Mouse (Mus musculus) hindbrain, embryonic 14.5 days (tissue): ENCODE measurements around the gene Impad1. TPM values are rescaled to one million over a fixed set of nuclear protein-coding genes. Genes with fewer than 3 reads are reported as not detected.
A peak's percentile ranks its signal among the peaks of the same experiment; 100 is the strongest.

Source experiments
- ATAC-seq: fragments of 200-750 bp; cut with Nextera tagmentation; 2 replicates; pipeline ENCODE4 v1.8.0; 2017; ENCODE audit warnings: moderate number of reproducible peaks, mild to moderate bottlenecking, moderate TSS enrichment, moderate library complexity; ENCODE audit not compliant: low FRiP score
- DNase-seq: peaks from one replicate; pipeline ENCODE4 v3.0.0-alpha.2; 2015; ENCODE audit warnings: low spot score
- H3K27ac ChIP-seq: fragments of 300-500 bp; sonication (generic); 2 replicates; pipeline ENCODE4 v1.5.1; 2014; ENCODE audit warnings: mild to moderate bottlenecking, moderate library complexity
- H3K27me3 ChIP-seq: fragments of 300-500 bp; sonication (generic); 2 replicates; pipeline ENCODE4 v1.6.1; 2014; ENCODE audit warnings: mild to moderate bottlenecking, low read length, mixed read lengths; ENCODE audit not compliant: control insufficient read depth, insufficient read depth
- H3K36me3 ChIP-seq: fragments of 300-500 bp; sonication (generic); replicated peaks from 2 replicates; pipeline ENCODE4 v1.6.1; 2014; ENCODE audit not compliant: control insufficient read depth, insufficient read depth
- H3K4me1 ChIP-seq: fragments of 300-500 bp; sonication (generic); replicated peaks from 2 replicates; pipeline ENCODE4 v1.6.1; 2014; ENCODE audit warnings: antibody characterized with exemption, low read length, mixed read lengths; ENCODE audit not compliant: control insufficient read depth, insufficient read depth
- H3K4me2 ChIP-seq: fragments of 300-500 bp; sonication (generic); replicated peaks from 2 replicates; pipeline ENCODE4 v1.6.1; 2014; ENCODE audit warnings: mild to moderate bottlenecking, moderate library complexity
- H3K4me3 ChIP-seq: fragments of 300-500 bp; sonication (generic); replicated peaks from 2 replicates; pipeline ENCODE4 v1.5.1; 2014; ENCODE audit warnings: mild to moderate bottlenecking, low read length
- H3K9ac ChIP-seq: fragments of 300-500 bp; sonication (generic); 2 replicates; pipeline ENCODE4 v1.6.1; 2014
- H3K9me3 ChIP-seq: fragments of 300-500 bp; sonication (generic); 2 replicates; pipeline ENCODE4 v1.6.1; 2016; ENCODE audit warnings: low read length; ENCODE audit not compliant: control insufficient read depth
- WGBS: fragments of 180-500 bp; shearing (Covaris S2); extraction: QIAGEN DNeasy Blood & Tissue Kit; methylation state at CpG from one replicate; pipeline ENCODE4 v1.1.7; 2014; 5-methylcytosine and 5-hydroxymethylcytosine counted together
- polyA plus RNA-seq: library from polyadenylated mRNA; unstranded; fragments of >200 nt; fragmentation: Nextera tagmentation; extraction: Ambion mirVana; gene quantifications from 2 replicates; pipeline ENCODE4 v1.2.1, GENCODE M21; 2014

Impad1 gene
- polyA plus RNA-seq, 1 experiment from 2014 or later = 55.6 TPM

DNA sequence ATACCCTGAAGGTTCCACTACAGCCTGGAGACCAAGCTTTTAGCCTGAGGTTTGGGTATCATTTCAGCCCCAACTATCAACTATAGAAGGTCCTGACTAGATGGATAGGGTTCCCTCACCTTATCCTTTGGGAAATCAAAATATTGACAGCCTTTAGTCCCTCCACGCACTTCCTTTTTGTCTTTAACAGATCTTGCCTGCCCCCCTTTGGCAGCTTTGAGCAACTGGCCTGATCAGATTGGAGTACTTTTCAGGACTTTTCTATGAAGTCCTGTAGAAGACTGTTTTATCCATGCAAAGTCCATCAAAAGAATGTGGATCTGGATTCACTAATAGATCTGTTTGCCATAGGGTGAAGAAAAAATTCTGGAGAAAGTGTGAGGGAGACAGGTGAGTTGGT, 71.1 kb downstream of the Impad1 start:
- H3K9me3 ChIP-seq = no peaks in the 10 kb centered on the region
- H3K9ac ChIP-seq = no peak overlapping the region
- no peak for DNase-seq
- 50% methylated on average over 1 of the region's 1 CpGs for WGBS
- ATAC-seq = no peak
- no peaks in the 10 kb centered on the region for H3K4me1 ChIP-seq
- H3K4me3 ChIP-seq = no peak overlapping the region
- no peak overlapping the region for H3K4me2 ChIP-seq
- H3K27ac ChIP-seq = no peak overlapping the region
- H3K36me3 ChIP-seq = no peaks in the 10 kb centered on the region
- H3K27me3 ChIP-seq = no peaks in the 10 kb centered on the region

DNA sequence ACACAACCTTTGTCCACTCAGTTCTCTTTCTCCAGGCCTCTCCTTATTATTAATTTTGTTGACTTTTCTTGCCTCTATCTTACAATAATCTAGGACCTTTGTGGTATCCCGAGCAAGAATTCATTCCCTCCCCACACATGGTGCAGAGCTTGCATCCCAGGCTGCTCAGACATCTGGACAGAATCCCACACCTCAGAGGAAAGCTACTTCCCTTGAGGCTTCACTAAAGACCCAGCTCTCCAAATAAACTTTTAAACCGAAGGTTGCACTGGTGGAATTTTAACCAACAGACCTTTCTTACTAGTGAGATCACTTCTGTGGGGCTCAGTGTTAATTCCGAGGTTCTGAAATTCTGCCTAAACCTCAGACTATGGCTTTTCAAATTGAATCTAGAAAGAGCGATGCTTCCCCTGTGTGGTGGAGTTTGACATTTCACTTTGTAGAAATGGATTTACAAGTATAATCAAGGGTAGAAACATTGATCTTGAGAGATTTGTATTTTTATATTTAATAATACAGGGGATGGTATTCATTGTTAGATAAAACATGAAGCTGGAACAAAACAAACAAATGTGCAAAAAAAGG, 75.3 kb downstream of the Impad1 start:
- Histone ChIP-seq H3K36me3 (no peaks in the 10 kb centered on the region), H3K27me3 (no peaks in the 10 kb centered on the region), H3K4me3 (no peak overlapping the region), H3K9me3 (no peaks in the 10 kb centered on the region), H3K4me2 (no peak overlapping the region), H3K27ac (no peak overlapping the region), H3K9ac (no peak overlapping the region), H3K4me1 (no peaks in the 10 kb centered on the region)
- ATAC-seq (no peak), DNase-seq (peak; percentile 78)
- WGBS = 72% methylated on average over 4 of the region's 4 CpGs
